Mouse (Mus musculus) adrenal gland, postnatal 36 days (tissue): ENCODE results near the gene Gm10229. TPM values are rescaled to one million over a fixed set of nuclear protein-coding genes. Genes with fewer than 3 reads are reported as not detected.
"Not testable (repeated sequence)": the region's sequence is repeated elsewhere in the genome, so short reads cannot be mapped to it uniquely, and the experiment has no call there.

Experiments used
- DNase-seq, 2 experiments: peaks; one replicate each; pipeline ENCODE4 v3.0.0; 2021; ENCODE audit warnings: mixed read lengths in 1 of 2
- long read RNA-seq, 2 experiments: library from polyadenylated mRNA; stranded (forward); transcript quantifications; one replicate each; pipeline ENCODE4 v2.0.0; 2021; ENCODE audit warnings: borderline sequencing depth in 2 of 2
- total RNA-seq, 2 experiments: library from RNA; stranded (reverse); gene quantifications; 2 replicates each; pipeline ENCODE4 v1.2.3; 2021

Gm10229 gene
- total RNA-seq, result not detected
- long read RNA-seq, experiment 1, result 0 reads
- long read RNA-seq, experiment 2, result 0 reads

GRCm38 (mm10) chr16:89014984-89015383 is at the start of gene Gm10229:
Gene Gm10229 (plus strand): TSS chr16:89015284.
- not testable (repeated sequence) for DNase-seq

GRCm38 (mm10) chr16:89010659-89011058 is 4.4 kb upstream of the Gm10229 start, which contains the start of gene Krtap22-2:
Gene Krtap22-2 (minus strand): TSS chr16:89010759.
- no peak for DNase-seq

- DNase-seq, result no peak
Observed at GRCm38 (mm10) chr16:89013973-89014372, 1.1 kb upstream of the Gm10229 start.

GRCm38 (mm10) chr16:89031399-89031798 is 16.3 kb downstream of the Gm10229 start, which contains the start of gene Krtap6-1:
Gene Krtap6-1 (plus strand): TSS chr16:89031699.
- not testable (repeated sequence) for DNase-seq

- not testable (repeated sequence) for DNase-seq
Observed at GRCm38 (mm10) chr16:89041372-89041771, 26.3 kb downstream of the Gm10229 start, which contains the start of gene Gm10228. Gene Gm10228 (minus strand): TSS chr16:89041472.

- DNase-seq, result no peak
Observed at GRCm38 (mm10) chr16:89047783-89048182, 32.7 kb downstream of the Gm10229 start, which contains the start of gene Krtap6-5. Gene Krtap6-5 (minus strand): TSS chr16:89047883.

- DNase-seq, result not testable (repeated sequence)
Observed at GRCm38 (mm10) chr16:89063902-89064301, 48.8 kb downstream of the Gm10229 start, which contains the start of gene 1110025L11Rik. Gene 1110025L11Rik (minus strand): TSS chr16:89064002.

Other genes with a start within 250 kb of the Gm10229 start
- gene 2310057N15Rik, start 241.1 kb upstream of the Gm10229 start, total RNA-seq, result not detected
- gene Gm5965, start 237.4 kb upstream of the Gm10229 start, total RNA-seq, result not detected
- gene Gm20741, start 203.1 kb upstream of the Gm10229 start, total RNA-seq, result not detected
- gene Krtap15, start 195.1 kb upstream of the Gm10229 start, total RNA-seq, result not detected
- gene Krtap14, start 189.1 kb upstream of the Gm10229 start, total RNA-seq, result not detected
- not detected for gene Krtap19-1, start 145.9 kb upstream of the Gm10229 start, total RNA-seq
- gene Krtap19-2, start 141.0 kb upstream of the Gm10229 start, total RNA-seq, result not detected
- gene Krtap19-3, start 137.2 kb upstream of the Gm10229 start, total RNA-seq, result not detected
- gene Krtap19-4, start 130.2 kb upstream of the Gm10229 start, total RNA-seq, result not detected
- not detected for gene Krtap19-5, start 118.8 kb upstream of the Gm10229 start, total RNA-seq
- gene Krtap19-9b, start 83.0 kb upstream of the Gm10229 start, total RNA-seq, result not detected
- gene Krtap16-3, start 52.4 kb upstream of the Gm10229 start, total RNA-seq, result not detected
- gene Krtap22-2, start 4.5 kb upstream of the Gm10229 start, total RNA-seq, result not detected
- not detected for gene Krtap6-1, start 16.4 kb downstream of the Gm10229 start, total RNA-seq
- not detected for gene Gm10228, start 26.2 kb downstream of the Gm10229 start, total RNA-seq
- gene Krtap6-5, start 32.6 kb downstream of the Gm10229 start, total RNA-seq, result not detected
- not detected for gene 1110025L11Rik, start 48.7 kb downstream of the Gm10229 start, total RNA-seq
- not detected for gene Krtap6-3, start 68.7 kb downstream of the Gm10229 start, total RNA-seq
- gene Gm6358, start 125.6 kb downstream of the Gm10229 start, total RNA-seq, result not detected
- gene Gm10061, start 135.8 kb downstream of the Gm10229 start, total RNA-seq, result not detected
- not detected for gene Gm9789, start 142.7 kb downstream of the Gm10229 start, total RNA-seq
- gene Gm7735, start 154.2 kb downstream of the Gm10229 start, total RNA-seq, result not detected
- not detected for gene 1110057P08Rik, start 159.5 kb downstream of the Gm10229 start, total RNA-seq
- not detected for gene Krtap20-2, start 190.6 kb downstream of the Gm10229 start, total RNA-seq